ENCODE assay signal across 14 mouse cellular contexts in genomic region chr6:108240754-108241153, GRCm38 (mm10). TPM values are rescaled to one million over a fixed set of nuclear protein-coding genes. Genes with fewer than 3 reads are reported as not detected.
DNase-seq lines count a peak whose midpoint lies in the region; ATAC-seq and TF ChIP-seq lines count a peak whose summit lies in the region.
"Had no signal": no experiment of that assay in that cellular context is flagged by ENCODE, and none has a peak within 500 bp of the region (broad histone marks: within the 10 kb centered on the region; RNA-seq: fewer than 3 reads in every experiment).

No protein-coding gene starts in this region.

- peak overlapping the region; percentile 53 for H3K27ac ChIP-seq in forebrain, embryonic 15.5 days (replicated peaks)
- H3K27ac ChIP-seq in forebrain, postnatal 0 days (ENCODE audit: low read depth, low read length), result no peak overlapping the region
- no peak overlapping the region for H3K27ac ChIP-seq in midbrain, embryonic 14.5 days (replicated peaks; ENCODE audit: low read depth, low read length)
- H3K27ac ChIP-seq in midbrain, embryonic 15.5 days, result no peak overlapping the region
- no peak overlapping the region for H3K27ac ChIP-seq in limb, embryonic 15.5 days
- H3K27ac ChIP-seq: hindbrain, embryonic 12.5 days; macrophage had no signal

- no peak for TF ChIP-seq CTCF in forebrain, postnatal 0 days (IDR thresholded peaks at IDR 0.05; ENCODE audit: low read depth)

- peaks cover 38% of the 10 kb centered on the region for H3K4me1 ChIP-seq in forebrain, embryonic 15.5 days
- peaks cover 27% of the 10 kb centered on the region for H3K4me1 ChIP-seq in forebrain, postnatal 0 days (ENCODE audit: insufficient read depth)
- peaks cover 11% of the 10 kb centered on the region for H3K4me1 ChIP-seq in midbrain, embryonic 14.5 days (ENCODE audit: control insufficient read depth, insufficient read depth, low read length)
- H3K4me1 ChIP-seq in midbrain, embryonic 15.5 days, result peaks cover 15% of the 10 kb centered on the region
- H3K4me1 ChIP-seq in limb, embryonic 15.5 days, result peaks cover 32% of the 10 kb centered on the region

- H3K4me3 ChIP-seq in forebrain, embryonic 15.5 days, result no peak overlapping the region
- no peak overlapping the region for H3K4me3 ChIP-seq in forebrain, postnatal 0 days (ENCODE audit: low read depth, low read length)
- no peak overlapping the region for H3K4me3 ChIP-seq in midbrain, embryonic 14.5 days (replicated peaks; ENCODE audit: low read depth, low read length)
- H3K4me3 ChIP-seq in midbrain, embryonic 15.5 days, result no peak overlapping the region
- H3K4me3 ChIP-seq in limb, embryonic 15.5 days, result no peak overlapping the region
- H3K4me3 ChIP-seq: hindbrain, embryonic 12.5 days had no signal

- 37% methylated on average over 5 of the region's 5 CpGs for WGBS in forebrain, embryonic 15.5 days
- 35% methylated on average over 5 of the region's 5 CpGs for WGBS in forebrain, postnatal 0 days
- 75% methylated on average over 5 of the region's 5 CpGs for WGBS in midbrain, embryonic 14.5 days
- WGBS in midbrain, embryonic 15.5 days, result 70% methylated on average over 5 of the region's 5 CpGs
- WGBS in limb, embryonic 15.5 days, result 38% methylated on average over 5 of the region's 5 CpGs

- no peaks in the 10 kb centered on the region for H3K36me3 ChIP-seq in forebrain, embryonic 15.5 days
- 0 out of 2 replicates have a peak, but pooled peaks cover 4% of the 10 kb centered on the region for H3K36me3 ChIP-seq in forebrain, postnatal 0 days (ENCODE audit: insufficient read depth)
- H3K36me3 ChIP-seq in midbrain, embryonic 14.5 days (ENCODE audit: control insufficient read depth, insufficient read depth, low read length), result no peaks in the 10 kb centered on the region
- H3K36me3 ChIP-seq in midbrain, embryonic 15.5 days (replicated peaks), result no peaks in the 10 kb centered on the region
- no peaks in the 10 kb centered on the region for H3K36me3 ChIP-seq in limb, embryonic 15.5 days
- H3K36me3 ChIP-seq: hindbrain, embryonic 12.5 days had no signal

- H3K9ac ChIP-seq in forebrain, embryonic 15.5 days (replicated peaks), result no peak overlapping the region
- H3K9ac ChIP-seq in forebrain, postnatal 0 days, result no peak overlapping the region
- no peak overlapping the region for H3K9ac ChIP-seq in midbrain, embryonic 14.5 days (replicated peaks; ENCODE audit: low read length)
- H3K9ac ChIP-seq in midbrain, embryonic 15.5 days, result no peak overlapping the region
- H3K9ac ChIP-seq in limb, embryonic 15.5 days, result no peak overlapping the region
- H3K9ac ChIP-seq: hindbrain, embryonic 12.5 days had no signal

- no peaks in the 10 kb centered on the region for H3K27me3 ChIP-seq in forebrain, embryonic 15.5 days
- no peaks in the 10 kb centered on the region for H3K27me3 ChIP-seq in forebrain, postnatal 0 days (ENCODE audit: insufficient read depth, low read length)
- no peaks in the 10 kb centered on the region for H3K27me3 ChIP-seq in midbrain, embryonic 14.5 days (ENCODE audit: control insufficient read depth, insufficient read depth, low read length)
- H3K27me3 ChIP-seq in midbrain, embryonic 15.5 days (replicated peaks), result no peaks in the 10 kb centered on the region
- H3K27me3 ChIP-seq in limb, embryonic 15.5 days, result no peaks in the 10 kb centered on the region
- H3K27me3 ChIP-seq: hindbrain, embryonic 12.5 days had no signal

- no peak for DNase-seq in forebrain, postnatal 0 days
- DNase-seq in midbrain, embryonic 14.5 days, result peak; percentile 43
- peak; percentile 72 to 76 for DNase-seq in adrenal gland, postnatal 36 days
- no peak for DNase-seq in layer of hippocampus, adult 11-12 months (ENCODE audit: low spot score)
- no peak for DNase-seq in T-cell, adult 2 months (ENCODE audit: low spot score)
- DNase-seq: gastrocnemius, postnatal 25 days; thymus, postnatal 14 days had no signal

- no peak overlapping the region for H3K4me2 ChIP-seq in forebrain, embryonic 15.5 days (replicated peaks)
- H3K4me2 ChIP-seq in forebrain, postnatal 0 days (ENCODE audit: low read depth), result no peak overlapping the region
- no peak overlapping the region for H3K4me2 ChIP-seq in midbrain, embryonic 14.5 days (ENCODE audit: low read length)
- H3K4me2 ChIP-seq in midbrain, embryonic 15.5 days, result no peak overlapping the region
- H3K4me2 ChIP-seq in limb, embryonic 15.5 days, result no peak overlapping the region
- H3K4me2 ChIP-seq: hindbrain, embryonic 12.5 days had no signal

- no peaks in the 10 kb centered on the region for H3K9me3 ChIP-seq in forebrain, embryonic 15.5 days
- H3K9me3 ChIP-seq in forebrain, postnatal 0 days (ENCODE audit: low read length), result no peaks in the 10 kb centered on the region
- H3K9me3 ChIP-seq in midbrain, embryonic 14.5 days (ENCODE audit: control insufficient read depth, low read length), result no peaks in the 10 kb centered on the region
- H3K9me3 ChIP-seq in midbrain, embryonic 15.5 days, result no peaks in the 10 kb centered on the region
- H3K9me3 ChIP-seq in limb, embryonic 15.5 days, result no peaks in the 10 kb centered on the region
- H3K9me3 ChIP-seq: G1E; hindbrain, embryonic 12.5 days had no signal

- no peak for ATAC-seq in forebrain, embryonic 15.5 days (replicated peaks)
- ATAC-seq in forebrain, postnatal 0 days, result no peak
- ATAC-seq in midbrain, embryonic 14.5 days (ENCODE audit: low FRiP score, low TSS enrichment), result no peak
- ATAC-seq in midbrain, embryonic 15.5 days (replicated peaks), result no peak
- ATAC-seq in limb, embryonic 15.5 days (ENCODE audit: insufficient number of reproducible peaks, low FRiP score, low TSS enrichment, low read depth), result peak; percentile 9; the same call in 1 of the 2 replicates
- ATAC-seq: activated CD4-positive, CD25-positive, alpha-beta regulatory T cell, adult 4 months had no signal

RNA-seq across cellular contexts. Expression of gene Itpr1, which starts 27.9 kb away (rescaled TPM):
- 11.0 and 12.6 TPM in 2 replicates for polyA plus RNA-seq in forebrain, embryonic 15.5 days (2015; fragmentation: Nextera tagmentation; extraction: Ambion mirVana)
- total RNA-seq in forebrain, postnatal 0 days (2014; rRNA removed), result 39.6 and 46.7 TPM in 2 replicates
- 4.0 and 5.5 TPM in 2 replicates for polyA plus RNA-seq in forebrain, postnatal 0 days (2015; fragmentation: Nextera tagmentation; extraction: Ambion mirVana)
- 3.6 and 5.5 TPM in 2 replicates for polyA plus RNA-seq in midbrain, embryonic 14.5 days (2014; fragmentation: Nextera tagmentation; extraction: Ambion mirVana)
- polyA plus RNA-seq in midbrain, embryonic 15.5 days (2015; fragmentation: Nextera tagmentation; extraction: Ambion mirVana), result 3.9 and 4.7 TPM in 2 replicates
- 100 to 1,000 TPM; 124 to 167 TPM for total RNA-seq in adrenal gland, postnatal 36 days (2021)
- 7.4 and 9.0 TPM in 2 replicates for polyA plus RNA-seq in limb, embryonic 15.5 days (2015; fragmentation: Nextera tagmentation; extraction: Ambion mirVana)

RNA-seq across cellular contexts. Expression of gene Sumf1, which starts 55.4 kb away (rescaled TPM):
- 12.3 and 13.0 TPM in 2 replicates for polyA plus RNA-seq in forebrain, embryonic 15.5 days (2015; fragmentation: Nextera tagmentation; extraction: Ambion mirVana)
- 15.7 and 18.3 TPM in 2 replicates for total RNA-seq in forebrain, postnatal 0 days (2014; rRNA removed)
- polyA plus RNA-seq in forebrain, postnatal 0 days (2015; fragmentation: Nextera tagmentation; extraction: Ambion mirVana), result 7.7 and 11.6 TPM in 2 replicates
- polyA plus RNA-seq in midbrain, embryonic 14.5 days (2014; fragmentation: Nextera tagmentation; extraction: Ambion mirVana), result 8.4 and 10.9 TPM in 2 replicates
- 11.0 and 11.4 TPM in 2 replicates for polyA plus RNA-seq in midbrain, embryonic 15.5 days (2015; fragmentation: Nextera tagmentation; extraction: Ambion mirVana)
- total RNA-seq in adrenal gland, postnatal 36 days (2021), result 10 to 100 TPM; 34.2 to 40.5 TPM
- polyA plus RNA-seq in limb, embryonic 15.5 days (2015; fragmentation: Nextera tagmentation; extraction: Ambion mirVana), result 24.9 and 25.9 TPM in 2 replicates

Comparison
In these comparisons a context has a peak if more than half of its experiments do, and no peak if none do; other contexts are left out.
1. DNase-seq: peak in midbrain, embryonic 14.5 days (single experiment) and adrenal gland, postnatal 36 days (2 of 2); none in forebrain, postnatal 0 days (single experiment), layer of hippocampus, adult 11-12 months (single experiment) and T-cell, adult 2 months (single experiment).